ENCODE assay signal across 8 mouse cellular contexts in genomic region chrX:95445141-95445540, GRCm38 (mm10). TPM values are rescaled to one million over a fixed set of nuclear protein-coding genes. Genes with fewer than 3 reads are reported as not detected.
DNase-seq lines count a peak whose midpoint lies in the region; ATAC-seq and TF ChIP-seq lines count a peak whose summit lies in the region.

No protein-coding gene starts in this region.

- no peak for TF ChIP-seq CTCF in layer of hippocampus, adult 2 months (conservative IDR thresholded peaks at IDR 0.05)
- no peak for TF ChIP-seq CTCF in hindbrain, postnatal 0 days (IDR thresholded peaks at IDR 0.05; ENCODE audit: low read depth)

- no peak for DNase-seq in layer of hippocampus, adult 2 months (ENCODE audit: low spot score in 2 of 2)
- no peak for DNase-seq in layer of hippocampus, adult 18-20 months (ENCODE audit: low spot score in 2 of 2)
- DNase-seq in cerebellum, postnatal 10 days = peak; percentile 50 to 59
- DNase-seq in hindbrain, postnatal 0 days (ENCODE audit: low spot score) = no peak
- DNase-seq in spleen, postnatal 4 days (ENCODE audit: low spot score in 2 of 2) = no peak
- no peak for DNase-seq in adrenal gland, adult 18-20 months (ENCODE audit: low spot score in 2 of 2)
- DNase-seq in thymus, postnatal 0 days (ENCODE audit: low spot score) = no peak

- H3K9me3 ChIP-seq in hindbrain, postnatal 0 days (ENCODE audit: low read length) = no peaks in the 10 kb centered on the region
- no peaks in the 10 kb centered on the region for H3K9me3 ChIP-seq in midbrain, embryonic 15.5 days

- WGBS in hindbrain, postnatal 0 days = 40% methylated on average over 3 of the region's 3 CpGs
- WGBS in midbrain, embryonic 15.5 days = 41% methylated on average over 3 of the region's 3 CpGs

- H3K4me3 ChIP-seq in layer of hippocampus, adult 2 months = peak overlapping the region; percentile 74
- peak overlapping the region; percentile 52 for H3K4me3 ChIP-seq in hindbrain, postnatal 0 days (ENCODE audit: low read length)
- H3K4me3 ChIP-seq in midbrain, embryonic 15.5 days = peak overlapping the region; percentile 64

- H3K4me1 ChIP-seq in hindbrain, postnatal 0 days (ENCODE audit: insufficient read depth, low read length) = peaks cover 3% of the 10 kb centered on the region; the same call in 1 of the 2 replicates
- H3K4me1 ChIP-seq in midbrain, embryonic 15.5 days = peaks cover 17% of the 10 kb centered on the region

- H3K27ac ChIP-seq in layer of hippocampus, adult 2 months = peak overlapping the region; percentile 85; the same call in 1 of the 2 replicates
- no peak overlapping the region for H3K27ac ChIP-seq in hindbrain, postnatal 0 days
- no peak overlapping the region for H3K27ac ChIP-seq in midbrain, embryonic 15.5 days

- H3K27me3 ChIP-seq in hindbrain, postnatal 0 days (ENCODE audit: insufficient read depth, low read length) = no peaks in the 10 kb centered on the region
- H3K27me3 ChIP-seq in midbrain, embryonic 15.5 days (replicated peaks) = no peaks in the 10 kb centered on the region

- no peak for ATAC-seq in hindbrain, postnatal 0 days
- peak; percentile 1; the same call in 1 of the 2 replicates for ATAC-seq in midbrain, embryonic 15.5 days (replicated peaks)

- no peaks in the 10 kb centered on the region for H3K36me3 ChIP-seq in hindbrain, postnatal 0 days (ENCODE audit: insufficient read depth, low read length)
- no peaks in the 10 kb centered on the region for H3K36me3 ChIP-seq in midbrain, embryonic 15.5 days (replicated peaks)

- peak overlapping the region; percentile 63 for H3K4me2 ChIP-seq in hindbrain, postnatal 0 days (ENCODE audit: low read depth, low read length)
- H3K4me2 ChIP-seq in midbrain, embryonic 15.5 days = peak overlapping the region; percentile 62

- peak overlapping the region; percentile 53; the same call in 1 of the 2 replicates for H3K9ac ChIP-seq in hindbrain, postnatal 0 days (replicated peaks; ENCODE audit: low read length)
- peak overlapping the region; percentile 65; the same call in 1 of the 2 replicates for H3K9ac ChIP-seq in midbrain, embryonic 15.5 days

RNA-seq across cellular contexts. Expression of gene Amer1, which starts 0.5 kb away (rescaled TPM):
- total RNA-seq in layer of hippocampus, adult 2 months (2021) = 1 to 10 TPM; 5.2 to 5.5 TPM
- total RNA-seq in layer of hippocampus, adult 18-20 months (2021) = 1 to 10 TPM; 4.0 to 4.5 TPM
- 18.3 and 19.0 TPM in 2 replicates for total RNA-seq in hindbrain, postnatal 0 days (2014; rRNA removed)
- polyA plus RNA-seq in hindbrain, postnatal 0 days (2015; fragmentation: Nextera tagmentation; extraction: Ambion mirVana) = 12.5 and 13.0 TPM in 2 replicates
- 13.0 and 13.3 TPM in 2 replicates for polyA plus RNA-seq in midbrain, embryonic 15.5 days (2015; fragmentation: Nextera tagmentation; extraction: Ambion mirVana)
- total RNA-seq in adrenal gland, adult 18-20 months (2021) = 1 to 10 TPM; 5.1 to 5.8 TPM
- polyA plus RNA-seq in thymus, postnatal 0 days (2015; fragmentation: Nextera tagmentation; extraction: Ambion mirVana) = 4.2 and 5.4 TPM in 2 replicates

Comparison
In these comparisons a context has a peak if more than half of its experiments do, and no peak if none do; other contexts are left out.
1. DNase-seq: peak in cerebellum, postnatal 10 days (2 of 2); none in layer of hippocampus, adult 2 months (0 of 2), layer of hippocampus, adult 18-20 months (0 of 2), hindbrain, postnatal 0 days (single experiment), spleen, postnatal 4 days (0 of 2), adrenal gland, adult 18-20 months (0 of 2) and thymus, postnatal 0 days (single experiment).
2. Peak in every context shown above with its lines, with median percentiles within 50 percentile points of each other: H3K4me3 ChIP-seq.